Mouse (Mus musculus): ENCODE measurements around the gene Foxl1. TPM values are rescaled to one million over a fixed set of nuclear protein-coding genes. Genes with fewer than 3 reads are reported as not detected.
"Not testable (repeated sequence)": the region's sequence is repeated elsewhere in the genome, so short reads cannot be mapped to it uniquely, and the experiment has no call there.

The Foxl1 gene
- polyA plus RNA-seq, 1 experiment from 2014 or later, result 6.6 TPM

- H3K4me2 ChIP-seq (replicated peaks; ENCODE audit: low read depth, low read length); H3K4me3 ChIP-seq (ENCODE audit: low read length); H3K27me3 ChIP-seq (ENCODE audit: control insufficient read depth, insufficient read depth, low read length); H3K27ac ChIP-seq (ENCODE audit: low read depth, low read length); H3K36me3 ChIP-seq (ENCODE audit: control insufficient read depth, insufficient read depth, low read length); ATAC-seq (ENCODE audit: low FRiP score, low TSS enrichment); H3K9ac ChIP-seq (ENCODE audit: low read depth, low read length); H3K4me1 ChIP-seq (ENCODE audit: control insufficient read depth, insufficient read depth, low read length); H3K9me3 ChIP-seq (ENCODE audit: control insufficient read depth, low read length): not testable (repeated sequence)
- 78% methylated on average over 4 of the region's 6 CpGs for WGBS
These were observed 17.9 kb downstream of the Foxl1 start for GRCm38 (mm10) chr8:121145457-121146134.

GRCm38 (mm10) chr8:121148573-121149083 lies 20.9 kb downstream of the Foxl1 start:
- no peak overlapping the region for H3K9ac ChIP-seq (ENCODE audit: low read depth, low read length)
- 4% methylated on average over 8 of the region's 8 CpGs for WGBS
- H3K4me3 ChIP-seq (ENCODE audit: low read length), result no peak overlapping the region
- 0 out of 2 replicates have a peak, but pooled peaks have one; percentile 46 for ATAC-seq (ENCODE audit: low FRiP score, low TSS enrichment)
- H3K9me3 ChIP-seq (ENCODE audit: control insufficient read depth, low read length), result no peaks in the 10 kb centered on the region
- no peaks in the 10 kb centered on the region for H3K36me3 ChIP-seq (ENCODE audit: control insufficient read depth, insufficient read depth, low read length)
- H3K27ac ChIP-seq (ENCODE audit: low read depth, low read length), result no peak overlapping the region
- no peak overlapping the region; the same call in 1 of the 2 replicates for H3K4me2 ChIP-seq (replicated peaks; ENCODE audit: low read depth, low read length)
- no peaks in the 10 kb centered on the region for H3K27me3 ChIP-seq (ENCODE audit: control insufficient read depth, insufficient read depth, low read length)
- peaks cover 5% of the 10 kb centered on the region; the same call in 1 of the 2 replicates for H3K4me1 ChIP-seq (ENCODE audit: control insufficient read depth, insufficient read depth, low read length)

DNA sequence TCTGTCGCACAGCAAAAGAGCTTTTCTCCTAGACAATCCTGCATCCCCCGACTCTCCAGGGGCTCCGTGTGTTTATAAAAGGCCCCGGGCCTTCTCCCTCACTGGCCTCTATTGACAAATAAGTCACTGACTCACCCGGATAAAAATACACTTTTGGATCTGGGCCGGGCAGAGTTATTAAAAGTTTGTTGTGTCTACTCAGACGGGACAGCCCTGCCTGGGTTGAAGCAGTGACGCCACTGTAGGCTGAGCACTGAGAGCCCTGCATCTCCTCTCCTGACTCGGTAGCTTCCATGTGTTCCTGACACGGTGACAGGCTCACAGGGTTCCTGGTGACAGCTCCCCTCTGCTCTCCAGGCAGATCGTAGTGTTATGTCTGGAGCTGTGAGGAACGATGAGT lies 24.7 kb downstream of the Foxl1 start:
- no peaks in the 10 kb centered on the region for H3K27me3 ChIP-seq (ENCODE audit: control insufficient read depth, insufficient read depth, low read length)
- H3K4me1 ChIP-seq (ENCODE audit: control insufficient read depth, insufficient read depth, low read length), result peaks cover 5% of the 10 kb centered on the region; the same call in 1 of the 2 replicates
- no peaks in the 10 kb centered on the region for H3K36me3 ChIP-seq (ENCODE audit: control insufficient read depth, insufficient read depth, low read length)
- H3K9me3 ChIP-seq (ENCODE audit: control insufficient read depth, low read length), result no peaks in the 10 kb centered on the region
- ATAC-seq (ENCODE audit: low FRiP score, low TSS enrichment), result no peak
- no peak overlapping the region for H3K9ac ChIP-seq (ENCODE audit: low read depth, low read length)
- H3K4me3 ChIP-seq (ENCODE audit: low read length), result no peak overlapping the region
- WGBS, result 55% methylated on average over 12 of the region's 12 CpGs
- H3K27ac ChIP-seq (ENCODE audit: low read depth, low read length), result no peak overlapping the region
- no peak overlapping the region for H3K4me2 ChIP-seq (replicated peaks; ENCODE audit: low read depth, low read length)

- no peak for ATAC-seq (ENCODE audit: low FRiP score, low TSS enrichment)
- no peak overlapping the region for H3K9ac ChIP-seq (ENCODE audit: low read depth, low read length)
- no peaks in the 10 kb centered on the region for H3K36me3 ChIP-seq (ENCODE audit: control insufficient read depth, insufficient read depth, low read length)
- H3K27ac ChIP-seq (ENCODE audit: low read depth, low read length), result no peak overlapping the region
- no peak overlapping the region for H3K4me2 ChIP-seq (replicated peaks; ENCODE audit: low read depth, low read length)
- no peaks in the 10 kb centered on the region for H3K9me3 ChIP-seq (ENCODE audit: control insufficient read depth, low read length)
- H3K4me3 ChIP-seq (ENCODE audit: low read length), result no peak overlapping the region
- WGBS, result 90% methylated on average over 7 of the region's 7 CpGs
- 0 out of 2 replicates have a peak, but pooled peaks cover 12% of the 10 kb centered on the region for H3K4me1 ChIP-seq (ENCODE audit: control insufficient read depth, insufficient read depth, low read length)
- no peaks in the 10 kb centered on the region for H3K27me3 ChIP-seq (ENCODE audit: control insufficient read depth, insufficient read depth, low read length)
These were observed 29.3 kb downstream of the Foxl1 start for GRCm38 (mm10) chr8:121156990-121157491.

DNA sequence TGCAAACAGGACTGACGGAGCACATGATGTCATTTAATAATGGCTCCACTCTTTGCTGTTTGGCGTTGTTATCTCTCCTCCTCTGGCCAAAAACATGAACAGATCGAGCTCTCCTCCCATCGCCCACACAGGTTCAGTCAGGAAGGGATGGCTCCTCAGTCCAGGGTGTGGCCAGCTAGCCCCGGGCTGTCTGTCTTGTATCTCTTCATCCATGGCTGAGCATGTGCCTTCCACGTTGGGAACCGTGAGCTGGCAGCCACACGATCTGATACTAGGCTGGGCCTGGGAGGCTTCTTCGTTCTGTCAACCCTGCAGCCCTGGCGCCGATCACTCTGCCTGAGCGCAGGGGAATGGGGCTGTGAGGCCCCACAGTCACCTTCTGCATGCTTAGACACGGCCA lies 31.1 kb downstream of the Foxl1 start:
- Histone ChIP-seq H3K4me2 (replicated peaks; ENCODE audit: low read depth, low read length) (no peak overlapping the region), H3K4me1 (ENCODE audit: control insufficient read depth, insufficient read depth, low read length) (0 out of 2 replicates have a peak, but pooled peaks cover 15% of the 10 kb centered on the region), H3K9me3 (ENCODE audit: control insufficient read depth, low read length) (no peaks in the 10 kb centered on the region), H3K4me3 (ENCODE audit: low read length) (no peak overlapping the region), H3K36me3 (ENCODE audit: control insufficient read depth, insufficient read depth, low read length) (no peaks in the 10 kb centered on the region), H3K27me3 (ENCODE audit: control insufficient read depth, insufficient read depth, low read length) (no peaks in the 10 kb centered on the region), H3K9ac (ENCODE audit: low read depth, low read length) (no peak overlapping the region), H3K27ac (ENCODE audit: low read depth, low read length) (no peak overlapping the region)
- ATAC-seq (ENCODE audit: low FRiP score, low TSS enrichment), result peak; percentile 58
- WGBS, result 54% methylated on average over 13 of the region's 13 CpGs

- Histone ChIP-seq H3K27me3 (ENCODE audit: control insufficient read depth, insufficient read depth, low read length) (no peaks in the 10 kb centered on the region), H3K9ac (ENCODE audit: low read depth, low read length) (no peak overlapping the region), H3K27ac (ENCODE audit: low read depth, low read length) (no peak overlapping the region), H3K4me1 (ENCODE audit: control insufficient read depth, insufficient read depth, low read length) (peaks cover 22% of the 10 kb centered on the region), H3K9me3 (ENCODE audit: control insufficient read depth, low read length) (no peaks in the 10 kb centered on the region), H3K4me3 (ENCODE audit: low read length) (no peak overlapping the region), H3K36me3 (ENCODE audit: control insufficient read depth, insufficient read depth, low read length) (no peaks in the 10 kb centered on the region), H3K4me2 (replicated peaks; ENCODE audit: low read depth, low read length) (no peak overlapping the region)
- WGBS, result 87% methylated on average over 5 of the region's 5 CpGs
- no peak for ATAC-seq (ENCODE audit: low FRiP score, low TSS enrichment)
These were observed 33.7 kb downstream of the Foxl1 start for GRCm38 (mm10) chr8:121161437-121161836.

DNA sequence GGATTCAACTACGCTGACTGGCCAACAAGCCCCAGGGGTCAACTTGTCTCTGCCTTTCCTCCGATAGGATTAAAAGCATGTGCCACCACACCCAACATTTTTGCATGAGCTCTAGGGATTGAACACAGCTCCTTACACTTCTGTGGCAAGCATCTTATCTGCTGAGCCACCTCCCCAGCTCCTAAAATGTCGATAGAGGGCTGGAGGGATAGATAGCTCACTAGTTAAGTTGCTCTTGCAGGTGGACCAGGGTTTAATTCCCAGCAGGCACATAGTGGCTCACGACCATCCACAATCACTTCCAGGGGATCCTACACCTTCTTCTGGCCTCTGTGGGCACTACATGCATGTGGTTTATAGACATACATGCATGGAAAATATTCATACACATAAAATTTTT lies 34.7 kb downstream of the Foxl1 start:
- no peak overlapping the region for H3K4me2 ChIP-seq (replicated peaks; ENCODE audit: low read depth, low read length)
- 80% methylated on average over 4 of the region's 4 CpGs for WGBS
- H3K4me1 ChIP-seq (ENCODE audit: control insufficient read depth, insufficient read depth, low read length), result peaks cover 22% of the 10 kb centered on the region
- H3K9ac ChIP-seq (ENCODE audit: low read depth, low read length), result no peak overlapping the region
- no peak overlapping the region for H3K27ac ChIP-seq (ENCODE audit: low read depth, low read length)
- no peaks in the 10 kb centered on the region for H3K9me3 ChIP-seq (ENCODE audit: control insufficient read depth, low read length)
- no peaks in the 10 kb centered on the region for H3K27me3 ChIP-seq (ENCODE audit: control insufficient read depth, insufficient read depth, low read length)
- H3K4me3 ChIP-seq (ENCODE audit: low read length), result no peak overlapping the region
- no peaks in the 10 kb centered on the region for H3K36me3 ChIP-seq (ENCODE audit: control insufficient read depth, insufficient read depth, low read length)
- ATAC-seq (ENCODE audit: low FRiP score, low TSS enrichment), result no peak

- H3K27me3 ChIP-seq (ENCODE audit: control insufficient read depth, insufficient read depth, low read length), result no peaks in the 10 kb centered on the region
- no peaks in the 10 kb centered on the region for H3K36me3 ChIP-seq (ENCODE audit: control insufficient read depth, insufficient read depth, low read length)
- H3K27ac ChIP-seq (ENCODE audit: low read depth, low read length), result no peak overlapping the region
- no peak overlapping the region for H3K4me3 ChIP-seq (ENCODE audit: low read length)
- H3K9ac ChIP-seq (ENCODE audit: low read depth, low read length), result no peak overlapping the region
- ATAC-seq (ENCODE audit: low FRiP score, low TSS enrichment), result no peak
- H3K4me1 ChIP-seq (ENCODE audit: control insufficient read depth, insufficient read depth, low read length), result peaks cover 22% of the 10 kb centered on the region
- no peaks in the 10 kb centered on the region for H3K9me3 ChIP-seq (ENCODE audit: control insufficient read depth, low read length)
- H3K4me2 ChIP-seq (replicated peaks; ENCODE audit: low read depth, low read length), result no peak overlapping the region
- WGBS, result 67% methylated on average over 11 of the region's 11 CpGs
These were observed 35.4 kb downstream of the Foxl1 start for GRCm38 (mm10) chr8:121162906-121163695.

Data from kidney, embryonic 14.5 days (tissue).